Mouse (Mus musculus): ENCODE measurements at regions not wholly inside any gene's neighbourhood (a gene's known extent, or its start where the extent isn't known, plus 50 kb on each side); places are given as distances from the start of the nearest gene placed in this dataset.
"Not testable (repeated sequence)": the region's sequence is repeated elsewhere in the genome, so short reads cannot be mapped to it uniquely, and the experiment has no call there.

DNA sequence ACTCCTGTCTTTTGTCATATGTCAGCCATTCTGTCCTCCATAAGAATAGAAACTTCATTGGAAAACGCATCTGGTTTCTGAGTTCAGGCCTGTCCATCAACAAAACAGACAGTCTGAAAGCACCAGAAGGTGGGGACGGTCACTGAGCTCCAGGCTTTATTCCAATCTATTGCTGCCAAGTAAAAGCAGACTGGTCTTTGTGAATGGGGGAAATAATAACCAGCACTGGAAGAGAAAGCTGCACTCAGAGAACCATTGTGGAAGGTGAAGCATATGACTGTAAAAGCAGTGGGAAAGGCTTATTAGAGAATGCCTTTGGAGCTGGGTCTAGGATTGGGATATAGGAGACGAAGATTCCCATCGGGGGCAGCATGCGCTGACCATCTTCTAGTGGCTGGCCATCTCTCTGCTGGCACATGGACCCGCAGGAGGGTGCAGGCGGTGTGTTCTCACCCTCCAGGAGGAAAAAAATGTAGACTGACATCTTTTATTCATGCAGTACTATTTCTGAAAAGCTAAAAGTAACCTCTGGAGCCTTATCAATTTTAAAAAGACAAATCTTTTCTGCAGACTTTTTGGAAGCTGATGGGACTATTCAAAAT, 1638.0 kb downstream of the Car8 start:
- no peak overlapping the region for H3K4me2 ChIP-seq
- no peak overlapping the region for H3K27ac ChIP-seq (ENCODE audit: poor library complexity, severe bottlenecking)
- H3K9me3 ChIP-seq (replicated peaks), result no peaks in the 10 kb centered on the region
- no peak overlapping the region for H3K9ac ChIP-seq
- ATAC-seq (ENCODE audit: insufficient number of reproducible peaks, low FRiP score), result no peak
- no peaks in the 10 kb centered on the region for H3K27me3 ChIP-seq (replicated peaks)
- WGBS, result 77% methylated on average over 7 of the region's 7 CpGs
- H3K4me3 ChIP-seq, result no peak overlapping the region
- H3K4me1 ChIP-seq (replicated peaks), result no peaks in the 10 kb centered on the region
- H3K36me3 ChIP-seq, result no peaks in the 10 kb centered on the region

DNA sequence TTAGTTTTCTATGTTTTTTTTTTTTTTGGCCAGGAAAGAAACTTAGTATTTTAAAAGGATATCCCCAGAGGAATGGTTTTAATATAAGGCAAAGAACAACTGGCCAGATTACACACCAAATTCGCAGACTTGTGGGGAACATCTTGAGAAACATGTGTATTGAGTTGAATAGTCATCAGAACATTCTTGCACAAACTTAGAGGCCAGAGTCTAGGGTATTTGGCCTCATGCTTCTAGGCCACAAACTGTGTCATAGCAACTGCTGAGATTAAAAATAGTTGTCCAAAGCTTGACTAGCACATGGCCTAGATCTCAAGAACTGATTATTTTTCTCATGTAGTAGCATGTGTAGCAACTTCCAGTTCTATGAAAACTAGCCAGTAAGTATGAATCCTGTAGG, 1642.5 kb downstream of the Car8 start:
- Histone ChIP-seq H3K4me1 (replicated peaks) (no peaks in the 10 kb centered on the region), H3K4me3 (no peak overlapping the region), H3K27ac (ENCODE audit: poor library complexity, severe bottlenecking) (no peak overlapping the region), H3K4me2 (no peak overlapping the region), H3K9me3 (replicated peaks) (no peaks in the 10 kb centered on the region), H3K36me3 (no peaks in the 10 kb centered on the region), H3K9ac (no peak overlapping the region), H3K27me3 (replicated peaks) (no peaks in the 10 kb centered on the region)
- WGBS, result 61% methylated on average over 1 of the region's 1 CpGs
- no peak for ATAC-seq (ENCODE audit: insufficient number of reproducible peaks, low FRiP score)

DNA sequence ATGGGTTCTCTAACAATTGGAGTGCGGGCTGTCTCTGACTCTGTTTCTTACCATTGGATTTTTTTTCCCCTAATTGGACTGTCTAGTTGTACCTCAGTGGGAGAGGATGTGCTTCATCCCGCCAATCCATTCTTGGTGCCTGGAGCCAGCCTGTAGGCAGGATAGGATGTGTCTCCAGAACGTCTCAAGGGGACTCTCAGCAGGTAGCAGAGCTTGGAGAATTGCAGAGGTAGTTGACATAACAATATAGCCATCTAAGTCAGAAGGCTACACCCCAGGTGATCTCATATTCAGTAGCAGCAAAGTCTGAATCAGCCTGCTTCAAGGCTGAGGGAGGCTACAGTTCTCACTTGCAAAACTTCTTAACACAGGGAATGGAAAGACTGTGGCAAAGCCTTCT, 1646.0 kb downstream of the Car8 start:
- not testable (repeated sequence) for H3K36me3 ChIP-seq; H3K4me1 ChIP-seq (replicated peaks); H3K9ac ChIP-seq; H3K27me3 ChIP-seq (replicated peaks); H3K27ac ChIP-seq (ENCODE audit: poor library complexity, severe bottlenecking); H3K4me2 ChIP-seq; ATAC-seq (ENCODE audit: insufficient number of reproducible peaks, low FRiP score); H3K9me3 ChIP-seq (replicated peaks); H3K4me3 ChIP-seq
- WGBS, result 68% methylated on average over 3 of the region's 3 CpGs

DNA sequence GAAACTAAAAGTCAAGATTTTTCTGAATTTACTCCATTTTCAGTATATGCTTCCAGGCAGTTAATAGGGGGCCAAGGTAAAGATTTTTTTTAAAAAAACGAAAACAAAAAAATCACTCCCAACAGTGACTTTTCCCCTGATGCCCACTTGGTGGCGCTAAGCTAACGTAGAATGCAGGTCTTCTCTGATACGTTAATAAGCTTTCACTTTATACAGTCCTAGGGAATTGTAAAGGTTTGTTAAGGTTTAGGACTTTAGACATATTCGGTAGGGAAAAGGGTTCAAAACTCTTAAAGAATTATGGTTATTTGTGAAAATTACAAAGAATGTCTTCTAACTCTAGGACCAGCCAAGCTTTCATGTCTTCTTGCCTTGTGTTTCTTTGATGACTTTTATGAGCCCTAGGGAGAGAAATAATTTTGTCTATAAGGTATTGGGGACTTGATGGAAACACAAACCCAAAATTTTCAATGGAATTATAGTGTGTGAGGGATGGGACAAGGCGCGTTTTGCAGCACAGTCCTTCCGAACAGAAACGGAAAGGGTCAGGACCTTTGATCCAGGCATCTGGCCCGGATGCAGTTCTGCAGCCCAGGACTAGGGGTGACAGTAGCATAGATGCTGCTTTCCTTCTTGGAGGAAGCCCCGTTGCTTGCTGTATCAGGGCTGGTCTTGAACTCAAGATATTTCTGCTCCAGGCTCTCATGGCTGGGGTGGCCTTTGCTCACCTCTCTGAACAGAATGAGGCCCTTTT, 1677.1 kb downstream of the Car8 start:
- Histone ChIP-seq H3K9me3 (replicated peaks) (no peaks in the 10 kb centered on the region), H3K9ac (no peak overlapping the region), H3K4me3 (no peak overlapping the region), H3K4me1 (replicated peaks) (no peaks in the 10 kb centered on the region; the same call in 1 of the 2 replicates), H3K27ac (ENCODE audit: poor library complexity, severe bottlenecking) (no peak overlapping the region), H3K4me2 (no peak overlapping the region), H3K36me3 (no peaks in the 10 kb centered on the region), H3K27me3 (replicated peaks) (no peaks in the 10 kb centered on the region)
- no peak for ATAC-seq (ENCODE audit: insufficient number of reproducible peaks, low FRiP score)
- 31% methylated on average over 11 of the region's 11 CpGs for WGBS

DNA sequence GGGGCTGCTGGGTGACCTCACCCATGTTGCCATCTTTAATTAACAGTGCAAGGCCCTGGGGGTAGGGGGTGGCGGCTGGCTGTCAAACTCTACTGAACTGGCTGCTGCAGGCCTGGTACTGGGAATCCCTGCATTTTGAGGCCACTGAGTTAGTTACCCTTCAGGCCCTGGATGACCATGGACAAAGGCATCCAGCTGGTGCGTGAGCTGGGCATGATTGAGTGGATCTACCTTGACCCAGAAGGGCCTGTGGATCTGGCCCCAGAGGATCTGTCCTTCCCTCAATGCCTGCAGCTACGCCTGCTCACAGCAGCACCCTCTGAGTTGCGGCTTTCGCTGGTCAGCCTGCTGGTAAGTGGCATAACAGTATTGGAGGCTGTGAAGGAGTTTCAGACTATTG, 1699.2 kb downstream of the Car8 start:
- no peak overlapping the region for H3K9ac ChIP-seq
- H3K27me3 ChIP-seq (replicated peaks), result no peaks in the 10 kb centered on the region
- H3K27ac ChIP-seq (ENCODE audit: poor library complexity, severe bottlenecking), result no peak overlapping the region
- no peaks in the 10 kb centered on the region for H3K36me3 ChIP-seq
- H3K9me3 ChIP-seq (replicated peaks), result no peaks in the 10 kb centered on the region
- H3K4me3 ChIP-seq, result no peak overlapping the region
- H3K4me1 ChIP-seq (replicated peaks), result 0 out of 2 replicates have a peak, but pooled peaks cover 3% of the 10 kb centered on the region
- WGBS, result 91% methylated on average over 5 of the region's 5 CpGs
- no peak overlapping the region for H3K4me2 ChIP-seq
- ATAC-seq (ENCODE audit: insufficient number of reproducible peaks, low FRiP score), result no peak

DNA sequence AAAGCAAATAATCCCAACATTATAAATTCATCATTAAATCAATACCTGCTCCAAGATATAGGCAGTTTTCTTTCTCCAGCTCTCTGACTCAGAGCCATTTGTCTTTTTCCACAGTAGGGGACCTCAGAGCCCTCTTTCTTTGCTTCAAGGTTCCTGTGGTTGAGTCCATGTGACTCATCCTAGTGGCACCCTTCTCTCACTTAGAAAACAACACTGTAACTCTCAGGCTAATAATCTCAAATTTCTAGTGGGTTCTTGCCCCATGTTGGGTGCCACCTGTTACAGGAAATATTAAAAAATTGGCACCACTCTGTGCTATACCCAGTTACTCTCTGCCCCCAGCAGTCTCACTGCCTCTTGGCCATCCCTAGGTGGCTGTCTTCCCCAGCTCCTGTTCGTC, 1706.4 kb downstream of the Car8 start:
- no peak overlapping the region for H3K27ac ChIP-seq (ENCODE audit: poor library complexity, severe bottlenecking)
- 69% methylated on average over 1 of the region's 1 CpGs for WGBS
- ATAC-seq (ENCODE audit: insufficient number of reproducible peaks, low FRiP score), result no peak
- H3K4me2 ChIP-seq, result no peak overlapping the region
- H3K4me3 ChIP-seq, result no peak overlapping the region
- no peaks in the 10 kb centered on the region for H3K9me3 ChIP-seq (replicated peaks)
- no peaks in the 10 kb centered on the region for H3K27me3 ChIP-seq (replicated peaks)
- no peaks in the 10 kb centered on the region for H3K36me3 ChIP-seq
- no peak overlapping the region for H3K9ac ChIP-seq
- no peaks in the 10 kb centered on the region for H3K4me1 ChIP-seq (replicated peaks)

DNA sequence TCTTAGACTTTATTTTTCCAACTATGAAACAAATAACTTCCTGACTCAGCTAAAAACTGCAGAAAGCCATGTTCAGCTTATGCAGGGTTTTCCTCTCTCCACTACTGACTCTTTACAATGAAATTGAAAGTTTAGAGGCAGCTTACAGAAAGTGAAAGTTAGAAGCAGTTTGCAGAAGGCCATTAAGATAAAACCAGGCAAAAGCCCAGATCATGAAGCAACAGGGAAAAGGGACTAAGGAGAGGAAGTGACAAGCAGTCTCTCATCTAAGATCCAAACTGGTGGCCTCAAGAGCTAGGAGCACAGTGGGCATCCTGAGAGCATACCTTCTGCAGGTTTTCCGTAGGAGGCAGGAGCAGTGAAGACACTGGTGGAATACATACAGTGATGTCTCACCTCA, 1721.2 kb downstream of the Car8 start:
- Histone ChIP-seq H3K9me3 (replicated peaks) (no peaks in the 10 kb centered on the region), H3K27me3 (replicated peaks) (no peaks in the 10 kb centered on the region), H3K4me3 (no peak overlapping the region), H3K4me1 (replicated peaks) (no peaks in the 10 kb centered on the region), H3K4me2 (no peak overlapping the region), H3K27ac (ENCODE audit: poor library complexity, severe bottlenecking) (no peak overlapping the region), H3K9ac (no peak overlapping the region), H3K36me3 (no peaks in the 10 kb centered on the region)
- ATAC-seq (ENCODE audit: insufficient number of reproducible peaks, low FRiP score), result no peak
- 69% methylated on average over 1 of the region's 1 CpGs for WGBS

DNA sequence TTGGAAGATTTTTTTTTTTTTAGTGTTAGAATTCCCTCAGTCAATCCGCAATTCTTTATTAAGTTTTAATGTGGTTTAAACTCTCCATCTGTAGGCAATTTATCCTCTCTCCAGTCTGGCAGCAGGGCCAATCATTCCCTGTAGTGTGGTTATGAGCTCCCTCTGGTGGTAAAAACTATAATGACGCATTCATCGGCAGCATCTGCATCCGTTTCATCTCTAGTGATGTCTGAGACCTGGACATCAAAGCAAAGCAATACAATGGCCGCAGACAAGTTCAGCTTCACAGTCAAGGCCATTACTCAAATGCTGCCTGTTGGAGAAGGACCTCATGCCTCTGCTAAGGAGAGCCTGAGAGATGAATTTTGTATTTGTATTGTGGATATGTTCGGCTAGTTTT, 1721.7 kb upstream of the Impad1 start:
- ATAC-seq (ENCODE audit: insufficient number of reproducible peaks, low FRiP score), result no peak
- no peaks in the 10 kb centered on the region for H3K36me3 ChIP-seq

DNA sequence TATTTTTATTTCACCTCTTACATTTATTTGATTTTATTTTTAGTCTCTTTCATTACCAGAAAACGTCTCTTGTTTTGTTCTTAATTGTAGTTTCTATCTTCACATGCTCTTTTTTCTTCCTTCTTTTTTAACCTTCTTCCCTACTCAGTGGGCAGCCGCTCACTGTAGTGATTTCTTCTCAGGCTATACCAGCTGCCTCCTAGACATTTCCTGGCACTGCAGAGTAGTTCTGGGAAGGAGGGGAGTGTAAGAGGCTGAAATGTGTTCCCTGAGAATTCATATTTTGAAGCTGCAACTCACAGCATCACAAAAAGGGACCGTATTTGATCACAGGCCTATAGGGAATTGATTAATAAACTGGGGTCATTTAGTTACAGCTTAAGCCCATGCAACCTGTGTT, 1720.5 kb upstream of the Impad1 start:
- no peaks in the 10 kb centered on the region for H3K4me1 ChIP-seq (replicated peaks)
- H3K4me2 ChIP-seq, result no peak overlapping the region
- no peaks in the 10 kb centered on the region for H3K36me3 ChIP-seq
- H3K27me3 ChIP-seq (replicated peaks), result no peaks in the 10 kb centered on the region
- no peak overlapping the region for H3K9ac ChIP-seq
- 68% methylated on average over 3 of the region's 3 CpGs for WGBS
- H3K27ac ChIP-seq (ENCODE audit: poor library complexity, severe bottlenecking), result no peak overlapping the region
- no peaks in the 10 kb centered on the region for H3K9me3 ChIP-seq (replicated peaks)
- no peak for ATAC-seq (ENCODE audit: insufficient number of reproducible peaks, low FRiP score)
- no peak overlapping the region for H3K4me3 ChIP-seq

More for the DNA sequence above, 1721.7 kb upstream of the Impad1 start:
- H3K4me1 ChIP-seq (replicated peaks), result no peaks in the 10 kb centered on the region
- H3K27ac ChIP-seq (ENCODE audit: poor library complexity, severe bottlenecking), result no peak overlapping the region
- no peak overlapping the region for H3K4me2 ChIP-seq
- H3K27me3 ChIP-seq (replicated peaks), result no peaks in the 10 kb centered on the region
- H3K9me3 ChIP-seq (replicated peaks), result no peaks in the 10 kb centered on the region
- H3K4me3 ChIP-seq, result no peak overlapping the region
- H3K9ac ChIP-seq, result no peak overlapping the region
- WGBS, result 23% methylated on average over 6 of the region's 6 CpGs

DNA sequence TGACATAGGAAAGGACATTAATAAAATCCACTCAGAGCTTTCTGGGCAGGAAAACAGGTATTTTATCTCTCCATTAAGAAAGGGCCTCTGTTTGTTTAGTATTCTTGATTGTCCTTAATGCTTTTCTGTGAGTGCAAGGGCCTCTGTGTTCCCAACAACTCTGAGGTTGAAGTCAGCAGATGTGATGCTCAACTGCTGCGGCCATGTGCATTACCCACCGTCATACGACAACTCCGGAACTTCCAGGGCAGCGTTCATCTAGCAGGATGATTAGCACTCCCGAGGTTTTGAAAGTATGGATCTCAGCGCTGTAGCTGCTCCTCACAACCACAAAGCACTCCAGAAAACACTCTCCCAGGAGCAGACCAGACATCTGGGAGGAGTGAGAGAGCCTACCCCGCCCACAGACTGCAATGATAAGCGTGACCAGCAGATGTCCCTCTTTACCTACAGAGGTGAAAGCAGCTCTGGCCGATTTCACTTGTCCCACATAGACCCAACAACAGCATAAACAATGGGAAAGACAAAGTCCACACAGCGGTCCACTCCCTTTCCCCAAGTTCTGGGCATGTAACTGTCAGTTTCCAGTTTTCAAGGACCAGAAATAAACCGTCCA, 1719.7 kb upstream of the Impad1 start:
- WGBS, result 20% methylated on average over 12 of the region's 12 CpGs
- peak; percentile 71 for ATAC-seq (ENCODE audit: insufficient number of reproducible peaks, low FRiP score)
- Histone ChIP-seq H3K27me3 (replicated peaks) (no peaks in the 10 kb centered on the region), H3K9ac (no peak overlapping the region), H3K27ac (ENCODE audit: poor library complexity, severe bottlenecking) (no peak overlapping the region), H3K4me1 (replicated peaks) (no peaks in the 10 kb centered on the region), H3K4me2 (peak overlapping the region; percentile 54), H3K36me3 (no peaks in the 10 kb centered on the region), H3K4me3 (no peak overlapping the region), H3K9me3 (replicated peaks) (no peaks in the 10 kb centered on the region)

DNA sequence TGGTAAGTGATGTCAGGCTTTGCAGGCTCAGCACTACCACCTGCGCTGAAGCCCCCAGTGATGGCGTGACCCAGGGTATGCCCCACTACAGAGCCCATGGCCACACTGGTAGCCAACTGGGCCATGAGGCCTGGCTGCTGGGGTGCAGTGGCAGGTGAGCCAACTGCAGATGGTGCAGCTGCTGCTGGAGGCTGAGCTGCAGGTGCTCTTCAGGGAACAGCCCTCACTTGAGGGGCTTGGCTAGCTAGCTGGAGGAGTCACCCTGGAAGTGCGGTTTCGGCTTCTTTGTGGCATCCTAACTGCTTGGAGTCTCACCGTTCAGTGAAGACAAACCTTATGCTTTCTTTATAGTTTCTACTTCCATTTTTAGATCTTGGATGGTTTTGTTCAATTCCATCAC, 1714.9 kb upstream of the Impad1 start:
- Histone ChIP-seq H3K4me2 (no peak overlapping the region), H3K9me3 (replicated peaks) (no peaks in the 10 kb centered on the region), H3K4me3 (no peak overlapping the region), H3K27ac (ENCODE audit: poor library complexity, severe bottlenecking) (no peak overlapping the region), H3K9ac (no peak overlapping the region), H3K4me1 (replicated peaks) (no peaks in the 10 kb centered on the region), H3K36me3 (no peaks in the 10 kb centered on the region), H3K27me3 (replicated peaks) (no peaks in the 10 kb centered on the region)
- ATAC-seq (ENCODE audit: insufficient number of reproducible peaks, low FRiP score), result no peak
- WGBS, result 86% methylated on average over 5 of the region's 5 CpGs

All from heart, embryonic 12.5 days (tissue).